Mouse (Mus musculus) liver, adult 2 months (tissue): ENCODE measurements at regions not wholly inside any gene's neighbourhood (a gene's known extent, or its start where the extent isn't known, plus 50 kb on each side); places are given as distances from the start of the nearest gene placed in this dataset.

Experiments
- DNase-seq: peaks from one replicate; pipeline ENCODE4 v3.0.0-alpha.2; 2011; ENCODE audit warnings: low read depth, low spot score; ENCODE audit errors: extremely low read depth
- H3K27ac ChIP-seq: fragments of 200-500 bp; replicated peaks from 2 replicates; pipeline ENCODE4 v1.5.1; 2012; ENCODE audit warnings: low read depth, mild to moderate bottlenecking, control low read depth, inconsistent platforms, low read length; ENCODE audit not compliant: insufficient read depth
- H3K27me3 ChIP-seq: fragments of 200-500 bp; 2 replicates; pipeline ENCODE4 v1.6.1; 2012; ENCODE audit warnings: mild to moderate bottlenecking, moderate library complexity, low read length, inconsistent platforms; ENCODE audit not compliant: control insufficient read depth, insufficient read depth
- H3K36me3 ChIP-seq: fragments of 200-500 bp; 2 replicates; pipeline ENCODE4 v1.6.1; 2012; ENCODE audit warnings: low read length, inconsistent platforms; ENCODE audit not compliant: control insufficient read depth, insufficient read depth
- H3K4me1 ChIP-seq: fragments of 200-500 bp; 2 replicates; pipeline ENCODE4 v1.6.1; 2011; ENCODE audit warnings: low read length; ENCODE audit not compliant: control insufficient read depth, insufficient read depth
- H3K4me3 ChIP-seq: fragments of 200-500 bp; 2 replicates; pipeline ENCODE4 v1.5.1; 2011; ENCODE audit warnings: low read depth, mild to moderate bottlenecking, control low read depth, low read length, moderate library complexity; ENCODE audit not compliant: insufficient read depth
- H3K79me2 ChIP-seq: fragments of 200-500 bp; 2 replicates; pipeline ENCODE4 v1.6.1; 2012; ENCODE audit warnings: inconsistent platforms, mild to moderate bottlenecking, low read length, moderate library complexity; ENCODE audit not compliant: control insufficient read depth, insufficient read depth
- H3K9ac ChIP-seq: fragments of 200-500 bp; 2 replicates; pipeline ENCODE4 v1.6.1; 2012; ENCODE audit warnings: low read depth, mild to moderate bottlenecking, control low read depth, inconsistent platforms, low read length
- CTCF ChIP-seq: fragments of 200-500 bp; IDR thresholded peaks from 2 replicates; pipeline ENCODE4 v1.5.1; 2011; ENCODE audit warnings: low read depth, low read length, control low read depth
- POLR2A ChIP-seq: fragments of 200-500 bp; IDR thresholded peaks from 2 replicates; pipeline ENCODE4 v1.6.1; 2011; ENCODE audit warnings: low read length, control low read depth; ENCODE audit not compliant: insufficient read depth; ENCODE audit errors: extremely low read depth
- WGBS: fragments of 180-500 bp; shearing (Covaris S2); methylation state at CpG from one replicate; pipeline ENCODE4 v1.1.7; 2018; 5-methylcytosine and 5-hydroxymethylcytosine counted together

GRCm38 (mm10) chr4:70844742-70845141 is 309.9 kb upstream of the Megf9 start:
- Histone ChIP-seq H3K27me3 (no peaks in the 10 kb centered on the region), H3K27ac (no peak overlapping the region), H3K9ac (no peak overlapping the region), H3K36me3 (no peaks in the 10 kb centered on the region), H3K4me3 (no peak overlapping the region), H3K4me1 (no peaks in the 10 kb centered on the region), H3K79me2 (no peaks in the 10 kb centered on the region)
- 82% methylated on average over 1 of the region's 1 CpGs for WGBS
- TF ChIP-seq POLR2A: no peak
- TF ChIP-seq CTCF: no peak
- DNase-seq: no peak

- Histone ChIP-seq H3K27ac (no peak overlapping the region), H3K36me3 (no peaks in the 10 kb centered on the region), H3K4me3 (no peak overlapping the region), H3K27me3 (no peaks in the 10 kb centered on the region), H3K4me1 (no peaks in the 10 kb centered on the region), H3K79me2 (no peaks in the 10 kb centered on the region), H3K9ac (no peak overlapping the region)
- no peak for TF ChIP-seq POLR2A
- TF ChIP-seq CTCF: no peak
- 59% methylated on average over 2 of the region's 2 CpGs for WGBS
- DNase-seq: no peak
Observed at GRCm38 (mm10) chr4:70810956-70811316, 276.1 kb upstream of the Megf9 start.

GRCm38 (mm10) chr4:70810311-70810955 is 275.6 kb upstream of the Megf9 start:
- Histone ChIP-seq H3K79me2 (no peaks in the 10 kb centered on the region), H3K27me3 (no peaks in the 10 kb centered on the region), H3K27ac (no peak overlapping the region), H3K4me3 (no peak overlapping the region), H3K36me3 (no peaks in the 10 kb centered on the region), H3K9ac (no peak overlapping the region), H3K4me1 (no peaks in the 10 kb centered on the region)
- DNase-seq: no peak
- TF ChIP-seq POLR2A: no peak

GRCm38 (mm10) chr4:70804925-70805342 is 270.1 kb upstream of the Megf9 start:
- no peak for DNase-seq
- no peaks in the 10 kb centered on the region for H3K79me2 ChIP-seq
- H3K27ac ChIP-seq: no peak overlapping the region
- no peaks in the 10 kb centered on the region for H3K4me1 ChIP-seq
- 63% methylated on average over 3 of the region's 3 CpGs for WGBS
- H3K36me3 ChIP-seq: no peaks in the 10 kb centered on the region
- no peaks in the 10 kb centered on the region for H3K27me3 ChIP-seq
- H3K4me3 ChIP-seq: no peak overlapping the region
- TF ChIP-seq POLR2A (no peak), CTCF (no peak)
- no peak overlapping the region for H3K9ac ChIP-seq

GRCm38 (mm10) chr4:70798483-70798882 is 263.7 kb upstream of the Megf9 start:
- DNase-seq: no peak
- no peak for TF ChIP-seq CTCF
- TF ChIP-seq POLR2A: no peak
- Histone ChIP-seq H3K79me2 (no peaks in the 10 kb centered on the region), H3K4me3 (no peak overlapping the region), H3K27ac (no peak overlapping the region), H3K9ac (no peak overlapping the region), H3K27me3 (no peaks in the 10 kb centered on the region), H3K4me1 (no peaks in the 10 kb centered on the region), H3K36me3 (no peaks in the 10 kb centered on the region)
- 54% methylated on average over 1 of the region's 1 CpGs for WGBS

GRCm38 (mm10) chr4:70797935-70798334 is 263.1 kb upstream of the Megf9 start:
- WGBS: 87% methylated on average over 3 of the region's 3 CpGs

More at GRCm38 (mm10) chr4:70797935-70798334, 263.1 kb upstream of the Megf9 start:
- H3K36me3 ChIP-seq: no peaks in the 10 kb centered on the region
- TF ChIP-seq POLR2A (no peak), CTCF (no peak)
- H3K79me2 ChIP-seq: no peaks in the 10 kb centered on the region
- no peak overlapping the region for H3K27ac ChIP-seq
- H3K4me1 ChIP-seq: no peaks in the 10 kb centered on the region
- no peak overlapping the region for H3K9ac ChIP-seq
- DNase-seq: no peak
- H3K4me3 ChIP-seq: no peak overlapping the region
- no peaks in the 10 kb centered on the region for H3K27me3 ChIP-seq
